Mouse (Mus musculus): Measurements from ENCODE around the gene Knl1. TPM values are rescaled to one million over a fixed set of nuclear protein-coding genes. Genes with fewer than 3 reads are reported as not detected.

The Knl1 gene
- total and polyA plus RNA-seq, 3 experiments: 18.6 to 160 (median 23.2) TPM

- Histone ChIP-seq H3K9me3 (replicated peaks; ENCODE audit: insufficient read depth, low read length) (no peaks in the 10 kb centered on the region), H3K27me3 (ENCODE audit: control insufficient read depth in 1 of 2, insufficient read depth in 2 of 2, low read length in 2 of 2) (no peaks in the 10 kb centered on the region), H3K27ac (ENCODE audit: control insufficient read depth, low read depth, low read length) (no peak overlapping the region), H3K4me1 (ENCODE audit: control insufficient read depth in 1 of 2, insufficient read depth in 2 of 2, low read length in 2 of 2) (no peaks in the 10 kb centered on the region; a peak in 1 of 4 replicates), H3K9ac (ENCODE audit: control insufficient read depth, low read depth, low read length, poor library complexity, severe bottlenecking) (no peak overlapping the region), H3K79me2 (ENCODE audit: control insufficient read depth, insufficient read depth, low read length, poor library complexity) (no peaks in the 10 kb centered on the region; the same call in 1 of the 2 replicates), H3K36me3 (ENCODE audit: control insufficient read depth in 1 of 2, insufficient read depth in 2 of 2, low read length in 2 of 2) (peaks cover 6 to 15% of the 10 kb centered on the region in 2 experiments), H3K4me3 (ENCODE audit: control insufficient read depth in 1 of 2, insufficient read depth in 1 of 2, low read depth in 2 of 2, low read length in 2 of 2) (no peak overlapping the region)
- TF ChIP-seq E2F4 (IDR thresholded peaks at IDR 0.05; ENCODE audit: borderline replicate concordance, low read depth, low read length): no peak
- TF ChIP-seq MYB (IDR thresholded peaks at IDR 0.05; ENCODE audit: low read depth, low read length): no peak
- no peak for DNase-seq (ENCODE audit: low read depth, low spot score)
These were observed 100.3 kb downstream of the Knl1 start for GRCm38 (mm10) chr2:119147160-119147678.

DNA sequence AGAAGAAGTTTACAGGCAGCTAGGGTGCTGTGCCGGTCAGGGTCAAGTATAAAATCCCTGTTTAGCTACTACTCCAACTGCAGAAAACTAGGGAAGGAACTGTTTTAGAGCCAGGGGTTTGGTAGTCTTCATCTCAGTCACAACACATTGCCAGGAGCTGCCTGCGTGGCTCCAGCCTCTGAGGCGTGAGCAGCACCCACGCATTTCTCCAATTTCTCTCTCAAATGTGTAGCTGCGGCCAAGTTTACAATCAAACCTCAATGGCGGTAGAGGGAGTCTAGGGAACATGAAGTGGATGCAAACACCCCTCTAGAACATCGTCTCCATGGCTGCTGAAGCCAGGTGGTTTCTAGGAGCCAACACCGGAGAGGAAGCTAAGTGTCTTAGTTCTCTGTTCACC is 100.9 kb downstream of the Knl1 start:
- Histone ChIP-seq H3K4me1 (ENCODE audit: control insufficient read depth in 1 of 2, insufficient read depth in 2 of 2, low read length in 2 of 2) (no peaks in the 10 kb centered on the region; a peak in 1 of 4 replicates), H3K27me3 (ENCODE audit: control insufficient read depth in 1 of 2, insufficient read depth in 2 of 2, low read length in 2 of 2) (no peaks in the 10 kb centered on the region), H3K4me3 (ENCODE audit: control insufficient read depth in 1 of 2, insufficient read depth in 1 of 2, low read depth in 2 of 2, low read length in 2 of 2) (no peak overlapping the region), H3K9ac (ENCODE audit: control insufficient read depth, low read depth, low read length, poor library complexity, severe bottlenecking) (no peak overlapping the region), H3K9me3 (replicated peaks; ENCODE audit: insufficient read depth, low read length) (no peaks in the 10 kb centered on the region), H3K27ac (ENCODE audit: control insufficient read depth, low read depth, low read length) (no peak overlapping the region), H3K79me2 (ENCODE audit: control insufficient read depth, insufficient read depth, low read length, poor library complexity) (no peaks in the 10 kb centered on the region; the same call in 1 of the 2 replicates), H3K36me3 (ENCODE audit: control insufficient read depth in 1 of 2, insufficient read depth in 2 of 2, low read length in 2 of 2) (peaks cover 9 to 15% of the 10 kb centered on the region in 2 experiments)
- no peak for DNase-seq (ENCODE audit: low read depth, low spot score)
- TF ChIP-seq USF1 (IDR thresholded peaks at IDR 0.05; ENCODE audit: low read depth, low read length) (no peak), ETS1 (IDR thresholded peaks at IDR 0.05; ENCODE audit: low read depth, low read length) (no peak), GATA1 (IDR thresholded peaks at IDR 0.05; ENCODE audit: low read depth, low read length) (no peak), E2F4 (IDR thresholded peaks at IDR 0.05; ENCODE audit: borderline replicate concordance, low read depth, low read length) (no peak), BHLHE40 (IDR thresholded peaks at IDR 0.05; ENCODE audit: borderline replicate concordance, low read depth, low read length) (no peak)

DNA sequence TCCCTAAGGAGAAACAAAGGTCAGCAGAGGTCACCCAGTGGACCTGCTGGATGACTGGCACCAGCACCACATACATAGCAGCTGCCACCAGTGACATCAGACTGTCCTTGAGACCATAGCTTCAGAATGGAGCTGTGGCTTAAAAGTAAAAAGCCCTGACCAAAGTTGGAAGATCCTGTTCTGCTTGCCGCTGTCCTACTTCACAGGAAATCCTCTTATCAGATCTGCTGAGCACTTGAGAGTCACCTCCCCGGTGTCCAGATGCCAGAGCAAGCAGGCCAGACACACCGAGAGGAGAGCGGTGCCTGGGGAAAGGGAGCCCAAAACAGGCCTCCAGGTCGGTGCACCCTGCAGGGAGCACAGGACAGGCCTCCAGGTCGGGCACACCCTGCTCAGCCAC is 105.3 kb downstream of the Knl1 start:
- TF ChIP-seq ZMIZ1 (IDR thresholded peaks at IDR 0.05; ENCODE audit: low read depth, low read length): no peak
- TF ChIP-seq GATA1 (IDR thresholded peaks at IDR 0.05; ENCODE audit: low read depth, low read length): peak; percentile 41; the same call in 1 of the 2 replicates
- TF ChIP-seq USF1 (IDR thresholded peaks at IDR 0.05; ENCODE audit: low read depth, low read length): no peak
- H3K4me3 ChIP-seq (ENCODE audit: control insufficient read depth in 1 of 2, insufficient read depth in 1 of 2, low read depth in 2 of 2, low read length in 2 of 2): no peak overlapping the region
- peaks cover 12% of the 10 kb centered on the region for H3K79me2 ChIP-seq (ENCODE audit: control insufficient read depth, insufficient read depth, low read length, poor library complexity)
- no peak overlapping the region for H3K27ac ChIP-seq (ENCODE audit: control insufficient read depth, low read depth, low read length)
- peaks cover 3 to 6% of the 10 kb centered on the region in 2 experiments; a peak in 3 of 4 replicates for H3K4me1 ChIP-seq (ENCODE audit: control insufficient read depth in 1 of 2, insufficient read depth in 2 of 2, low read length in 2 of 2)
- no peaks in the 10 kb centered on the region for H3K27me3 ChIP-seq (ENCODE audit: control insufficient read depth in 1 of 2, insufficient read depth in 2 of 2, low read length in 2 of 2)
- no peak for DNase-seq (ENCODE audit: low read depth, low spot score)
- H3K36me3 ChIP-seq (ENCODE audit: control insufficient read depth in 1 of 2, insufficient read depth in 2 of 2, low read length in 2 of 2): peaks cover 2 to 13% of the 10 kb centered on the region in 2 experiments; a peak in 3 of 4 replicates
- no peaks in the 10 kb centered on the region for H3K9me3 ChIP-seq (replicated peaks; ENCODE audit: insufficient read depth, low read length)
- no peak overlapping the region for H3K9ac ChIP-seq (ENCODE audit: control insufficient read depth, low read depth, low read length, poor library complexity, severe bottlenecking)
